Mouse (Mus musculus) layer of hippocampus, postnatal 14 days (tissue): ENCODE results near the gene Mob2. TPM values are rescaled to one million over a fixed set of nuclear protein-coding genes. Genes with fewer than 3 reads are reported as not detected.

Experiments used
- DNase-seq, 2 experiments: peaks; one replicate each; pipeline ENCODE4 v3.0.0; 2021 to 2022; ENCODE audit warnings: low spot score in 2 of 2, mixed read lengths in 1 of 2
- total RNA-seq, 2 experiments: library from RNA; stranded (reverse); gene quantifications; 2 replicates each; pipeline ENCODE4 v1.2.3; 2021

The Mob2 gene
- total RNA-seq, 2 experiments from 2014 or later: 23.6 to 27.1 TPM

- no peak for DNase-seq
Measured at GRCm38 (mm10) chr7:142081736-142082135, 20.9 kb upstream of the Mob2 start.

DNA sequence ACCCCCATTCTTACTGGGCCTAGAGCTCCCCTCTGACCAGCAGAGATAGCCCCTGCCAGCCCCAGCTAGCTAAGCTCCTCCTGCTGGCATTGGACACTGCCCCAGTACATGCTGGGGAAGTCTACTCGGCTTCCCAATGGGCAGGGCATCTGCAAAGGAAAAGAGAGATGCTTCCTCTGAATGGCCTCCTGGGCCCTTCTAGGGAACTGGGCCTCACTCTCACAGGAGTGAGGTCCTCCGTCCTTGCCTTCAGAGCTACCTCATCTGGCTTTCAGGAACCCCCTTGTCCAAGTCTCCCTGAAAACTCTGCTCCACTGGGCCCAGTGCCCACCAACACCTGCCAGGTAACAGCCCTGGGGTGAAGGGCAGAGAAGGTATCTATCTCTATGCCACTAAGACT lies 20.0 kb upstream of the Mob2 start:
- DNase-seq: no peak

DNA sequence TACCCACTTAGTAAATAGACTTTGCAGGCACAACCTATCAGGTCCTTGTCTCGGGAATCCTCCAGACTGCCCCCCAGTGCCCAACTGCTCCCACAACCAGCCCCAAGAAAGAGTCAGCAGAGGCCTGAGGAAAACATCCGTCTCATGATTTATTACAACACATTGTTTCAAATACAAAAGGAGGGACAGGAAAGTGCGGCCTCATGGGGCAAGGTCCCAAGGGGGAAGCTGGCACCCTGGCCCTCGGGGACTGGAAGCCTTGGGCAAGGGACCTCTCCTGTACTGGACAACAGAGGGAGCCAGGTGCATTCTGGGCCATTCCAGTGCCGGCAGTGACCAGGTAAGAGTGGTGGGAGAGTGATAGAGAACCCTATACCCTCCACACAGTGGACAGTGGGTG lies 18.5 kb upstream of the Mob2 start:
- no peak for DNase-seq

DNA sequence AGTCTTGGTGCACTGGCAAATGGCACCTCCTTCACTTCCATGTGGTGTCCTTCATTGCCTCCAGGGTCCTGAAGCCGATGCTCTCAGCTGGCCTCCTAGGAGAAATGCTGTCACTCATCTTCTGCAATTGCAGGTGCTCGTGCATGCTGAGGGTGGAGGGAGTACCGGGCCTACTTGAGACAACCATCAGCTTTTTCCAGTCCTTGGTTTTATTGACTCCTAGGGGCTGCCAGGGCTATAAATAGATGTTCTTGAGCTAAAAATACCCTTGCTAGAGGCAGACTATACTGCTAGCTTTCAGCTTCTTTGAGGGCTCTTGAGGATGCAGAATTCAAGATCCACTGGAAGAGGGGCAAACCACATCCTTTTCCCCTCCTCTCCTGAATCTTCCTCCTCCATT lies 16.3 kb upstream of the Mob2 start:
- DNase-seq: no peak

- no peak for DNase-seq
Measured at GRCm38 (mm10) chr7:142074146-142074886, 13.5 kb upstream of the Mob2 start.

GRCm38 (mm10) chr7:142071717-142072116 lies 10.9 kb upstream of the Mob2 start:
- no peak for DNase-seq

DNA sequence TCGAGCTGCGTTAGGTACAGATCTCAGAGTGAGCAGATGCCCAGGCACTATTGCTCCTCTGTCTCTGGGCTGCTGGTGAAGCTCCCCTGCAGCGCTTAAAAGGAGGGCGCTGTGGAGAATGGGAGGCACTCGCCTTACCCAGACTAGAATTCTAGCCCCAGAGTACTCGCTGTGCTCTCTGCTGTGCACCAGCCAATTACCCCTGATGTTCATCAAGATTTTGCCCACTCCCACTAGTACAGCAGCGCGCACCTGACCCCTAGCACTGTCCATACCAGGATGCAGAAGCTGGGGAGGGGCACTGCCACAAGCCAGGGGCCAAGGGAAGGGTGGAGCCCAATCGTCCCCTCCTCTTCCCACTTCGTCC lies 10.3 kb upstream of the Mob2 start:
- no peak for DNase-seq

DNA sequence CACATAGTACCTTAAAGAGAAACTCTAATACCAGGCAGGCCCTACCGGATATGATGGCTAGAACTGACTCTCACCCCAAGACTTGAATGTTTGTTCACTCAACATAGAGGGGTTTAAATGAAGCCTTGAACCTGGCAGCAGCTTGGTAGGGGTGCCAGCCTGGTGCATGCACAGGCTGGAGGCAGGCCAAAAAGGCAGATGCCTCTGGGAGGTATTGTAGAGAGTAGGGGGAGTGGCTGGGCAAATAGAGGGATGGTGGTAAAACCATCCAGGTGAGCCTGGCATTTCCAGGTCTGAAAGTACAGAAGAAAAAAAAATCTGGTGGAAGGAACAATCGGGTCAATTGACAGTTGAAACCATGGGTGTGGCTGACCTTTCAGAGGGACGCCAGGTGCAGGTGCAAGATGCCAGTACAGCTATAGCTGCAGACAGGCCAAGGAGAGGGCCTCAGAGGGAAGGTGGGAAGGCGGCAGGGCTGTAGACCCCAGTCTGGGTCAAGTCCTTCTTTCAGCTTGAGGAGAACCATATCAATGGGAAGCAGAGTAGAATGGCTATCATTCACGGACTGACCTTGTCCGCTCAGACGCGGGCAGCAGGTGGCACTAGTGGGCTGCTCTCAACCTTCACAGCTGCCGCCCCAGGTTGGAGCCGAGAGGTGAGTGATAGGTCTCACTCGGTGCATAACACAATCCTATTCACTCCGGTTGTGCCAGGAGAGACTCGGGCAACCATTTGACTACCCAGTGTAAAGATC lies 9.8 kb upstream of the Mob2 start:
- DNase-seq: peak; percentile 46 to 49

GRCm38 (mm10) chr7:142068429-142068828 lies 7.6 kb upstream of the Mob2 start:
- DNase-seq: no peak

DNA sequence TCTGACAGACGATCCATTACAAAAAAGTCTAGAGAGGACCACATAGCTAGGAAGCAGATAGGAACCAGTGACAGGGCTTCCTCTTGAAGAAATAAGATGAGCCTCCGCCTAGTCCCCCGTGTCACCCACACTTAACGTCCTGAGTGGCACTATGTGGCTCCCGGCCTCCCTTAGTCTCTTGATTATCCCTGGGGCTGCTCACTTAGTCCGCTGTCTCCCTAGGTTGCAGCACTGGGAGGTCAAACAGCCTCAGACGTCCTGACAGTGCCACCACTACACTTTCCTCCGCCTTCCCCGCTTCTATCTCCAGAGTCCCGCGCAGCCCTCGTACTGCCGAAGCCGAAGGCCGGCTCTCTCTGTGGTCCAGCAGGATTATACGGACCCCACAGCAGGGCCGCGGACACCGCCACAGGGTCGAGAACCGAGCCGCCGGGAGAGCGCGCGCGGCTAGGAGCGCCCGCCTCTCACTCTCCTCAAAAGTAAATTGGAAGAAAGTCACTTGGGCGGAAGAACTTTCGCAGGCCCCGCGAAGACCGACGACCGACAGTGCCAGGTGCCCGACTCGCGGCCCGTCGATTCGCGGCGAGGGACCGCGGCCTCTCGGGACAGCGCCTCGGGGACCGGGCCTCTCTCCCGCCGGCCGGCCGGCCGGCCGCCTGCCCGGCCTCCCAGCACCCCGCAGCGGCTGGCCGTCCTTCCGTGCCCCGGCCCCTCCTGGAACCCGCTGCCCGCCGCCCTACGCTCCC lies 507 bp downstream of the Mob2 start:
- DNase-seq: no peak

DNA sequence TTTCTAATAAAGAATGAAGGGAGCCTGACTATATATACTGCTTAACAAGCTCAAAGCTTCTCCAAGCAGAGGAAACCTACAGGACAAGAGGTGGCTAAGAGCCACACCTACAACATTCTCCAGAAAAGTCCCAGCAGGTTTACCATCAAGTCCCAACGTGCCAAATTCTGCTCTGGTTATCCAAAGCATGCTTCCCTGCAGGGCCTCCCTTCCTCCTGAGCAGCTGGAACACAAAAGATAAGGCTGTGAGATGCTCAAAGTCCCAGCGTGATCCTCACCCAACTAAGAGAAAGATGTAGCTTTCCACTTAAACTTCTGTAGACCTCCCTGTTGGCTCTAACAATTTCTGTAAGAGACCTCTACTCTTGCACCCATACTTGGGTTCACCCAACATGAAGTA lies 1.8 kb downstream of the Mob2 start:
- DNase-seq: no peak

GRCm38 (mm10) chr7:142057121-142057520 lies 3.7 kb downstream of the Mob2 start:
- DNase-seq: no peak

GRCm38 (mm10) chr7:142056601-142057061 lies 4.2 kb downstream of the Mob2 start:
- DNase-seq: no peak

GRCm38 (mm10) chr7:142055431-142055830 lies 5.4 kb downstream of the Mob2 start:
- DNase-seq: no peak

GRCm38 (mm10) chr7:142050536-142050935 lies 10.3 kb downstream of the Mob2 start:
- DNase-seq: no peak

DNA sequence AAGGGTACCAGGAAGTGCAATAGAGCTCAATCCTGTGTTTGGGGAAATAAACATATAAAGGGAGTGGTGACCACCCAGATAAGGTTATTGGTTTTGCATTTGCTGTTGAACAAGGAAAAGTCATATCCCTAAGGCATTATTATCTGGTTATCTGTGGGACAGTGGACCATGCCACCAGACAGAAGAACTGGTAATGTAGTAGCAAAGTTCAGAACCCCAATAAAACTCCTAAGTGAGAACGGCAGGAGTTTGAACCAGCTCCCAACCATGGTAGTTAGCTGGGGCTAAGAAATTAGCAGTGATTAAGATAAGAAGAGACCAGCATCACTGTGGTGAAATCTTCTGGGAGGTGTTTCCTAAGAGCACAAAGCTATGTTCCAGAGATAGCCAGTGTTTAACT lies 14.9 kb downstream of the Mob2 start:
- DNase-seq: no peak

- DNase-seq: no peak
Measured at GRCm38 (mm10) chr7:142045344-142045743, 15.5 kb downstream of the Mob2 start.

DNA sequence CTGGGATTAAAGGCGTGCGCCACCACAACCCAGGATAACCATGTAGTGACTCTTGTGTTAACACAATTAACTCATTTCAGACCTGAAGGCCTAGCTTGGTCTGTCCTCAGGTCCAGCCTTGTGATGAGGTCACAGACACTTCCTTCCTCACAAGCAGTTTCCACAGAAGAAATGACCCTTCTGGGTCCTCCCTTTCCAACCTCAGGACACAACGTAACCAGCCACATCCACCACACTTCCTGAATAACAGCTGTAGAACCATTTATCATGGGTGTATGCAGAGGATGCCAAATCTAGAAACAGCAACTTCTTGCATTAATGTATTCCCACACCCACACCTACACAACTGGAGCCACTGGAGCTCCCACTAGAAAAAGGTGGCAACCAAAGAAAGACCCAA lies 20.1 kb downstream of the Mob2 start:
- DNase-seq: no peak

DNA sequence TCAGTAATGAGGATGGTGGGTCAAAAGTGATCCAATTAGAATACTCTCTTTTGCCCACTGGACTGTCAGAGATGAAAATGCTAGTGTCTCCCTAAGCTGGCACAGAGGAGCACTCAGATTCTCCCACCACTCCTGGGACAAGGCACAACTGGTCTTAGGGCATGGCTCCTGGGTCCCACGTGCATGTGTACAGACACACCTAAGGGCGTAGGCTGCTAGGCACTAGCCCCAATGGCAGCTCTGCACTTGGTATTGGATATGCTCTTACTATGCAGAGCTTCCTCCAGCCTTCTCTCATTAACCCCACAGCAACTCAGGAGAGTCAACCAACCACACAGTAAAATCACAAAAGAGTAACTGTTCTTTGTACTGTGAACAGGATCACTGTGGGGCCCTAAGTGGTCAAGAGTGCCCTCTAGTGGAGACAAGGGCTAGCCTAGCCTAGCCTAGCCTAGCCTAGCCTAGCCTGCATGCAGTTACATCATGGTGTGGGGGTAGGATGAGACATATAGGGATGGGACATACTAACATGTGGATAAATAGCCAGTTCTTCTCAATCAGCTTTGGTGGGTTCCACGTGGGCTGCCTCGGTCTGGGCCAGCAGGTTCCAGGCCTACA lies 23.2 kb downstream of the Mob2 start:
- DNase-seq: peak; percentile 22 to 37

GRCm38 (mm10) chr7:142035048-142035811 lies 25.6 kb downstream of the Mob2 start:
- no peak for DNase-seq

DNA sequence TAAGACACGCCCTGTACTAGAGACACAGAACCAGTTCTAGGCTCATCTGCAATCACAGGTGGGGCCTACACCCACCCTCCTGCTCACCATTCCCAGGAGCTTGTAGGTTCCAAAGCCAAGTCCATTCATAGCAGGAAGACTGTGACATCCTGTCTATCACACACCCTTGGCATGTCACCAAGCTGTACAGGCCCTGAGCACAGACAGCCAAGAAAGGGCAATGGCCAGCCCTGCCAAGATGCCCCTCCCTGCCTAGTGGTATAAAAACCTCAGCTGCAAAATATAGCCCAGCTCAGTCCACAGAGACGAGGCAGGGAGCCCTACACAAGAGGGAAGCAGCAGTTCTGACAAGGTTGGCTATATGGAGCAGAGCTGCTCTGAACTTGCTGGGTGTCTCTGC lies 26.7 kb downstream of the Mob2 start:
- DNase-seq: no peak
